Mouse (Mus musculus): ENCODE measurements at regions not wholly inside any gene's neighbourhood (a gene's known extent, or its start where the extent isn't known, plus 50 kb on each side); places are given as distances from the start of the nearest gene placed in this dataset.

- ATAC-seq (ENCODE audit: low TSS enrichment), result no peak
Measured at GRCm38 (mm10) chr11:90981626-90982025, 293.5 kb upstream of the Tom1l1 start.

- ATAC-seq (ENCODE audit: low TSS enrichment), result no peak
Measured at GRCm38 (mm10) chr11:90978234-90978633, 290.1 kb upstream of the Tom1l1 start.

DNA sequence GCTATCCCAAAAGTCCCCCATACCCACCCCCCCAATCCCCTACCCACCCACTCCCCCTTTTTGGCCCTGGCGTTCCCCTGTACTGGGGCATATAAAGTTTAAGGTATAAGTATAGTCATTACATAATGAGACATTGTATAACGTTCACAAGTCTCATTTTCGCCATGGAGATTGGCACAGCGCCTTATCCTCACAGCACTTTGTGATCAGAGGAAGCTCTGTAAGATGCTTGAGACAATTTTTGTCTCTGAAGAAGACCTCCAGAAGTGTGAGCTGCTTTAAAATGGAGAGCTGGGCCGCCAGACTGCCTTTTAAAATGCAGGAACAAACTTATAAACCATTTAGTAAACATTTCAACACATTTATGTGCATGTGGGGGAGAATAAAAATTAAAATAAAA is 252.9 kb upstream of the Tom1l1 start:
- ATAC-seq (ENCODE audit: low TSS enrichment), result peak; percentile 97

GRCm38 (mm10) chr11:90925738-90926137 is 237.6 kb upstream of the Tom1l1 start:
- ATAC-seq (ENCODE audit: low TSS enrichment), result no peak

GRCm38 (mm10) chr11:90917782-90918181 is 229.6 kb upstream of the Tom1l1 start:
- peak; percentile 50; the same call in 1 of the 2 replicates for ATAC-seq (ENCODE audit: low TSS enrichment)

- no peak for ATAC-seq (ENCODE audit: low TSS enrichment)
Measured at GRCm38 (mm10) chr11:90894236-90894635, 206.1 kb upstream of the Tom1l1 start.

DNA sequence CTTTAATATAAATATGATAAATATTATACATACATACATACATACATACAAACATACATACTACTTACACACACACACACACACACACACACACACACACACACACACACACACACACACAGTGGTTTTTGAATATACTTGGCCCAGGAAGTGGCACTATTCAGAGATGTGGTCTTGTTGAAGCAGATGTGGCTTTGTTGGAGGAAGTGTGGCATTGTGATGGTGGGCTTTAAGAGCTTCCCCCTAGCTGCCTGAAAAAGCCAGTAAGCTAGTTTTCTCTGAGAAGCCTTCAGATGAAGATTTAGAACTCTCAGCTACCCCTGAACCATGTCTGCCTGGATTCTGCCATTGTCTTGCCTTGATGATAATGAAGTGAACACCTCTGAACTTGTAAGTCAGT is 185.0 kb upstream of the Tom1l1 start:
- ATAC-seq (ENCODE audit: low TSS enrichment), result no peak

DNA sequence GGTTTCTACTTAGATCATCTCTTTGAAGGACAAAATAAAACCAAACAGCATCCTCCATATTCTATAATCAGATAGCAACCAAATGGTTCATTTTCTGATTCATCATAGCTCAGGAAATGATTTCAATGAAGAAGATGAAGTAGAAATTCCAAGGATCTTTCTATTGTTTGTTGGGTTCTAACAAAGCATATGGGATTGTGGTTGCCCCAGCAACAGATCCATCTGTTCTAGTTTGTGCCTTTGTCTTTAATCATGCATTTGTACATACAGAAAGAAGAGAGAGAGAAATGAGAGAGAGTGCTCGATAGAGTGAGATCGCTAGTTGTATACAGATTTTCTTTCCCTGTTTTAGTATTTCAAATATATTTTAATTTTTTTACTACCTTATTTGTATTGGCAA is 183.5 kb upstream of the Tom1l1 start:
- ATAC-seq (ENCODE audit: low TSS enrichment), result peak; percentile 70

GRCm38 (mm10) chr11:90863981-90864760 is 176.0 kb upstream of the Tom1l1 start:
- peak; percentile 100 for ATAC-seq (ENCODE audit: low TSS enrichment)

DNA sequence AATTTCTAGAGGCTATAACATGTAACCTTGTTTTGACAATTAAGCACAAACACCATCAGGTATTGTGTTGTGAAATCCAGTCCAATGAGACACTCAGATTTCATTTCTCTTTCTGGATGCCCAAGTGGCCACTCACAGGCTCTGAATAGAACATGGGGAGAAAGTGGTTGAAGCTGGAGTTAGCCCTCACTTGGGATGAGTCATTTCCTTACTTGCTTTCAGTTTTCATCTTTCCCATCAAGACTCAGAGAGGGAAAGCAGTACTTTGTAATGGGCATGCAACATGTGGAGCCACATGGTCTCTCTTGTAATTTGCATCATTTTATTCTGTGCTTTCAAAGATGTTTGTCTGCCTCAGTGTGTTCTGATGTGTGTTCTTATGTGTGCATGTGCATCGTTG is 167.6 kb upstream of the Tom1l1 start:
- no peak for ATAC-seq (ENCODE audit: low TSS enrichment)

DNA sequence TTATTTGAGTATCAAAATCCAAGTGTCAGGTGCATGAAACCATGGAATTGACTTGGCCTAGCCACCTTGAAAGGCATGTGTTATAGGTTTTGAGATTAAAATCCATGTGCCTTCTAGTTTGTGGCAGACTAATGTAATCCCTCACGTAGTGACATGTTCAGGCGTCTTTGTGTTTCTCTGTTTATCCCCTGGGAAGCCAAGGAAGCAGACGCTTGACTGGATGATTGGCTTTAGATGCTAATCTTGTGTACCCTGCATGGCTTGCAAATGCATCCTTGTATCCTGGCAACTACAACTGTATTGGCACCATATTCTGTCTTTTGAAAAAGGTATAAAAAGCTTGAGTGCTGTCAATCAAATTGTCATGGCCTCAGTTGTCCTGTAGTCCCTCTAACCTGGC is 167.2 kb upstream of the Tom1l1 start:
- no peak for ATAC-seq (ENCODE audit: low TSS enrichment)

- ATAC-seq (ENCODE audit: low TSS enrichment), result peak; percentile 47; the same call in 1 of the 2 replicates
Measured at GRCm38 (mm10) chr11:90851221-90851620, 163.1 kb upstream of the Tom1l1 start.

- no peak for ATAC-seq (ENCODE audit: low TSS enrichment)
Measured at GRCm38 (mm10) chr11:90844925-90845319, 156.8 kb upstream of the Tom1l1 start.

DNA sequence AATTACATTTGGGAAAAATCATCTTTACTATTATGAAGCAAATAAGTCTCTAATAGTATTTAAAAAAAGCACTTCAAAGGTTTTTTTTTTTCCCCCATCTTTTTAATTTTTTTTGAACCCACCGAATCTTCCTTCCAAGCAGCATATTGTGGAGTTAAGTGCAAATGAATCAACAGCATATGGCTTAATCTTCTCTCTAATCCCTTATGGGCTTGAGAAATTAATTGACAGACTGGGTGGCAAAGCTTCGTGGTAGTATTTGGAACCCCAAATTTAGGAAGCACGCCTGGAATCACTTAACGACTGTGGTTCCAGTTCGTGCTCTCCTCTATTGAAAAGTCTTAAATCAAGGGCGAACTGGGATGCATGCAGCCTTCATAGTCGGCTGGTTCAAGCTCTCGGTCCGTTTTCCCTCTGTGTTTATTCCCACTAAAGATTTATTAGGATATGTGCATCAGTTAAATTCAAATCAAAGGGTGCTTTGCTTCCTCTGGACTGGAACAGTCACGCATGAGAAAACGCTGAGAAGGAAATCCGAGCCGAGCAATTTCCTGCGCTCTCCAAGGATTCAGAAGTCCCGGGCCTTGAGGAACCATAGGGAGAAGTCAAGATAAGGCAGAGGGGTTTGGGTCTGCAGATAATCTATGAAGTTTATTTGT is 156.2 kb upstream of the Tom1l1 start:
- no peak for ATAC-seq (ENCODE audit: low TSS enrichment)

GRCm38 (mm10) chr11:90838161-90838560 is 150.0 kb upstream of the Tom1l1 start:
- ATAC-seq (ENCODE audit: low TSS enrichment), result no peak

- no peak for ATAC-seq (ENCODE audit: low TSS enrichment)
Measured at GRCm38 (mm10) chr11:90824761-90825160, 136.6 kb upstream of the Tom1l1 start.

- no peak for ATAC-seq (ENCODE audit: low TSS enrichment)
Measured at GRCm38 (mm10) chr11:90816727-90817126, 128.6 kb upstream of the Tom1l1 start.

- no peak for ATAC-seq (ENCODE audit: low TSS enrichment)
Measured at GRCm38 (mm10) chr11:90814471-90814870, 126.3 kb upstream of the Tom1l1 start.

GRCm38 (mm10) chr11:90812971-90813370 is 124.8 kb upstream of the Tom1l1 start:
- ATAC-seq (ENCODE audit: low TSS enrichment), result no peak

GRCm38 (mm10) chr11:90812530-90812929 is 124.4 kb upstream of the Tom1l1 start:
- no peak; the same call in 1 of the 2 replicates for ATAC-seq (ENCODE audit: low TSS enrichment)

GRCm38 (mm10) chr11:90808443-90808842 is 120.3 kb upstream of the Tom1l1 start:
- peak; percentile 71 for ATAC-seq (ENCODE audit: low TSS enrichment)

GRCm38 (mm10) chr11:90807343-90807742 is 119.2 kb upstream of the Tom1l1 start:
- ATAC-seq (ENCODE audit: low TSS enrichment), result no peak
